Mouse (Mus musculus): ENCODE data around the gene Slfn4. TPM values are rescaled to one million over a fixed set of nuclear protein-coding genes. Genes with fewer than 3 reads are reported as not detected.
"Not testable (repeated sequence)": the region's sequence is repeated elsewhere in the genome, so short reads cannot be mapped to it uniquely, and the experiment has no call there.

Gene Slfn4
- polyA plus RNA-seq, 1 experiment from 2014 or later: 0.19 TPM

GRCm38 (mm10) chr11:83221328-83221877 is 46.4 kb downstream of the Slfn4 start:
- 76% methylated on average over 1 of the region's 1 CpGs for WGBS
- Histone ChIP-seq H3K4me2 (replicated peaks; ENCODE audit: low read depth, low read length) (no peak overlapping the region), H3K36me3 (ENCODE audit: control insufficient read depth, insufficient read depth, low read length) (no peaks in the 10 kb centered on the region), H3K27ac (ENCODE audit: low read length) (no peak overlapping the region), H3K27me3 (ENCODE audit: control insufficient read depth, insufficient read depth, low read length) (no peaks in the 10 kb centered on the region), H3K9me3 (ENCODE audit: control insufficient read depth, low read depth, low read length) (no peaks in the 10 kb centered on the region), H3K4me1 (ENCODE audit: control insufficient read depth, insufficient read depth, low read length) (no peaks in the 10 kb centered on the region), H3K4me3 (ENCODE audit: low read depth, low read length) (no peak overlapping the region), H3K9ac (replicated peaks; ENCODE audit: low read depth, low read length) (no peak overlapping the region)
- no peak for ATAC-seq (ENCODE audit: insufficient number of reproducible peaks, insufficient read depth, low FRiP score, low read depth)

- H3K4me2 ChIP-seq (replicated peaks; ENCODE audit: low read depth, low read length): no peak overlapping the region
- H3K36me3 ChIP-seq (ENCODE audit: control insufficient read depth, insufficient read depth, low read length): no peaks in the 10 kb centered on the region
- H3K27ac ChIP-seq (ENCODE audit: low read length): no peak overlapping the region
- H3K9me3 ChIP-seq (ENCODE audit: control insufficient read depth, low read depth, low read length): no peaks in the 10 kb centered on the region
- WGBS: 78% methylated on average over 7 of the region's 7 CpGs
- no peak for ATAC-seq (ENCODE audit: insufficient number of reproducible peaks, insufficient read depth, low FRiP score, low read depth)
- H3K9ac ChIP-seq (replicated peaks; ENCODE audit: low read depth, low read length): no peak overlapping the region
- no peaks in the 10 kb centered on the region for H3K27me3 ChIP-seq (ENCODE audit: control insufficient read depth, insufficient read depth, low read length)
- no peaks in the 10 kb centered on the region for H3K4me1 ChIP-seq (ENCODE audit: control insufficient read depth, insufficient read depth, low read length)
- no peak overlapping the region for H3K4me3 ChIP-seq (ENCODE audit: low read depth, low read length)
Observed at GRCm38 (mm10) chr11:83223367-83223766, 48.4 kb downstream of the Slfn4 start.

DNA sequence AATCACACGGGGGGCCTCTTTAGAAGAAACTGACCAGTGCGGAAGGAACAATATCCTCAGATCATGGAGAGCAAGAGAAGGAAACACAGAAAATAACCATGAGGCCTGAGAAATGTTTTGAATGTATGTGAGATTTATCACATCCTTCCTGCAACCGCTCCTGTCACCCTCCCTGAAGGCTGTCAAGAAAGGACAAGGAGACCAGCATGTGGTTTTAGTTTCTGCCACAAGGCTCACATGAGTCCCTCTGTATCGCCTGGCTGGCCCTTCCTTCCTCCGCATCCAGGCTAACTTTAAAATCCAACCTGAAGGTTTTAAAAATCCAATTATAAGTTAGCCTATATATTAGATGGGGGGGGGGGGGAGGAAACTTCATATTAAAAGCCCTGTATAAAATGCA is 48.8 kb downstream of the Slfn4 start:
- not testable (repeated sequence) for H3K27ac ChIP-seq (ENCODE audit: low read length); H3K9ac ChIP-seq (replicated peaks; ENCODE audit: low read depth, low read length)

GRCm38 (mm10) chr11:83224217-83224616 is 49.2 kb downstream of the Slfn4 start:
- ATAC-seq (ENCODE audit: insufficient number of reproducible peaks, insufficient read depth, low FRiP score, low read depth): no peak
- no peak overlapping the region for H3K27ac ChIP-seq (ENCODE audit: low read length)
- no peaks in the 10 kb centered on the region for H3K36me3 ChIP-seq (ENCODE audit: control insufficient read depth, insufficient read depth, low read length)
- no peaks in the 10 kb centered on the region for H3K27me3 ChIP-seq (ENCODE audit: control insufficient read depth, insufficient read depth, low read length)
- no peak overlapping the region for H3K9ac ChIP-seq (replicated peaks; ENCODE audit: low read depth, low read length)
- no peak overlapping the region for H3K4me2 ChIP-seq (replicated peaks; ENCODE audit: low read depth, low read length)
- H3K4me1 ChIP-seq (ENCODE audit: control insufficient read depth, insufficient read depth, low read length): no peaks in the 10 kb centered on the region
- H3K4me3 ChIP-seq (ENCODE audit: low read depth, low read length): no peak overlapping the region
- no peaks in the 10 kb centered on the region for H3K9me3 ChIP-seq (ENCODE audit: control insufficient read depth, low read depth, low read length)
- WGBS: 89% methylated on average over 9 of the region's 9 CpGs

More for the DNA sequence above, 48.8 kb downstream of the Slfn4 start:
- H3K4me2 ChIP-seq (replicated peaks; ENCODE audit: low read depth, low read length); H3K27me3 ChIP-seq (ENCODE audit: control insufficient read depth, insufficient read depth, low read length); H3K4me1 ChIP-seq (ENCODE audit: control insufficient read depth, insufficient read depth, low read length); H3K36me3 ChIP-seq (ENCODE audit: control insufficient read depth, insufficient read depth, low read length); ATAC-seq (ENCODE audit: insufficient number of reproducible peaks, insufficient read depth, low FRiP score, low read depth); H3K4me3 ChIP-seq (ENCODE audit: low read depth, low read length); H3K9me3 ChIP-seq (ENCODE audit: control insufficient read depth, low read depth, low read length): not testable (repeated sequence)
- WGBS: 73% methylated on average over 5 of the region's 5 CpGs

DNA sequence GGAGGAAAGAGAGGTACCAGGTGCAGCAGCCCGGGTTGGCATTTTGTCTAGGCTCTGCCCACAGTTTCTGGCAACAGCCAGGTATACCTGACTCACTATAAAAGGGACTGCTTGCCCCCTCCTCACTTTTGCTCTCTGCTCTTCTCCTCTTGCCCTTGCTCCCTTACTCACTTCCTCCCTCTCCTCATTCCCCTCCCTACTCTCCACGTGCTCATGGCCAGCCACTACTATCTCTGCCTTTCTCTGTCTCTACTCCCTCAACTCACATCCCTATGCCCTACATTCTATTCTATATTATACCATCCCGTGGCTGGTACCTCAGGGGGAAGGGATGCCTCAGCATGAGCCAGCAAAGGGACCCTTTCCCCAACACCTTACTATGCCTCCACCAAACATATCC is 49.8 kb downstream of the Slfn4 start:
- ATAC-seq (ENCODE audit: insufficient number of reproducible peaks, insufficient read depth, low FRiP score, low read depth): no peak
- Histone ChIP-seq H3K9me3 (ENCODE audit: control insufficient read depth, low read depth, low read length) (no peaks in the 10 kb centered on the region), H3K4me3 (ENCODE audit: low read depth, low read length) (no peak overlapping the region), H3K27ac (ENCODE audit: low read length) (no peak overlapping the region), H3K4me2 (replicated peaks; ENCODE audit: low read depth, low read length) (no peak overlapping the region), H3K27me3 (ENCODE audit: control insufficient read depth, insufficient read depth, low read length) (no peaks in the 10 kb centered on the region), H3K4me1 (ENCODE audit: control insufficient read depth, insufficient read depth, low read length) (no peaks in the 10 kb centered on the region), H3K36me3 (ENCODE audit: control insufficient read depth, insufficient read depth, low read length) (no peaks in the 10 kb centered on the region), H3K9ac (replicated peaks; ENCODE audit: low read depth, low read length) (no peak overlapping the region)
- WGBS: 73% methylated on average over 3 of the region's 3 CpGs

GRCm38 (mm10) chr11:83225371-83225960 is 50.5 kb downstream of the Slfn4 start:
- no peaks in the 10 kb centered on the region for H3K4me1 ChIP-seq (ENCODE audit: control insufficient read depth, insufficient read depth, low read length)
- WGBS: 89% methylated on average over 9 of the region's 9 CpGs
- no peaks in the 10 kb centered on the region for H3K36me3 ChIP-seq (ENCODE audit: control insufficient read depth, insufficient read depth, low read length)
- H3K9ac ChIP-seq (replicated peaks; ENCODE audit: low read depth, low read length): no peak overlapping the region
- H3K4me3 ChIP-seq (ENCODE audit: low read depth, low read length): no peak overlapping the region
- no peaks in the 10 kb centered on the region for H3K27me3 ChIP-seq (ENCODE audit: control insufficient read depth, insufficient read depth, low read length)
- H3K9me3 ChIP-seq (ENCODE audit: control insufficient read depth, low read depth, low read length): no peaks in the 10 kb centered on the region
- H3K27ac ChIP-seq (ENCODE audit: low read length): no peak overlapping the region
- H3K4me2 ChIP-seq (replicated peaks; ENCODE audit: low read depth, low read length): no peak overlapping the region
- ATAC-seq (ENCODE audit: insufficient number of reproducible peaks, insufficient read depth, low FRiP score, low read depth): no peak

DNA sequence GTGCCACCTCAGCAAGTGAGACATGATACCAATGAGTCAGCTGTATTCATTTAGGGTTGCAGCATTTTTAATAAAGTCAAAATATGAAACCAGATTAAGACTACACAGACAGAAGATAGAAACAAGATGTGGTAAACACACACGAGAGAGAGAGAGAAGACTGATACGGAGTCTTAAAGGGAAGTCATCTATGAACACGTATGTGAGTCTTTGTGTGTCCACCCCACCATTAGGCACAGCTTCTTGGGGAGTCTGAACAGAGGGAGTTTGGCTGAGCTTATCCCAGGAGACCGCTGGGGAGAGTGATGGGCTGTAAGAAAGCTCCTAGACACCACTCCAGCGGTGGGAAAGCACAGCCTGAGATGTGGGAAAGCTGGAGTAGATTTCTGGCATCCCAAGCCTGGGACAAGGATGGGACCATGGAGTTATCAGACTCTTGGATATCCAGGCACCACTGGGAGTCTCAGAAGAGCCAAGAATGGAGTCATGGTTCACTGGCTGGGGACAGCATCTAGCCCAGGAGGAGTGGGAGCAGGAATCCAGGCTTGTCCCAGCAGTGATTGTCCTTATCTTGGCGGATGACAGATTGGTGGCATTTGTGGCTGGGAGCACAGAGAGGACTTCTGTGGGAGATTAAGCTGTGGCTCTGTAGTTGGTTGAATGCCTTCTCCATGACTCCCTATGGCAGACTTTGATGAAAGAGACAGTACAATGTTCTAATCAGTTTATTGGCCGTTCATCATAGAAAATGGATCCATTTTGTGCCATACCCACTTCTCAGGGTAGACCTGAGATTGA is 53.1 kb downstream of the Slfn4 start:
- 79% methylated on average over 7 of the region's 7 CpGs for WGBS
- Histone ChIP-seq H3K36me3 (ENCODE audit: control insufficient read depth, insufficient read depth, low read length) (no peaks in the 10 kb centered on the region), H3K4me2 (replicated peaks; ENCODE audit: low read depth, low read length) (no peak overlapping the region), H3K9me3 (ENCODE audit: control insufficient read depth, low read depth, low read length) (no peaks in the 10 kb centered on the region), H3K27me3 (ENCODE audit: control insufficient read depth, insufficient read depth, low read length) (no peaks in the 10 kb centered on the region), H3K4me1 (ENCODE audit: control insufficient read depth, insufficient read depth, low read length) (no peaks in the 10 kb centered on the region), H3K4me3 (ENCODE audit: low read depth, low read length) (no peak overlapping the region), H3K27ac (ENCODE audit: low read length) (no peak overlapping the region), H3K9ac (replicated peaks; ENCODE audit: low read depth, low read length) (no peak overlapping the region)
- ATAC-seq (ENCODE audit: insufficient number of reproducible peaks, insufficient read depth, low FRiP score, low read depth): no peak

DNA sequence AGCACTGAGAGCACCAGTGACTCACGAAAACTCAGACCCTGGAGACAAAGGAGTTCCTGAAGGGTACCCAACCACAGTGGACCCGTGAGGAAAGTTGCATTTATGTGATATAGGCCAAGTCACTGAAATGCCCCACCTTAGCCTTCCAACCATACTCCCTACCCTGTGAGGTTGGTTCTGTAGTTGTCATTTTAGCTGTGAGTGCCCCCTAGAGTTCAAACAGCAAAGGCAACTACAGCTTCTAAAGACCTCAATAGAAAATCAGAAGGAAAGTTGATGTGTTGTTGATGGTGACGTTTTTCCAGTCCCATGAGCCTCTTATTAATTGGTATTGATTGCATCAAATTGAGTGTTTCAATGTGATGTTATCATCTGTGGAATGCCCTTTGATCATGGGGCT is 56.0 kb downstream of the Slfn4 start:
- Histone ChIP-seq H3K4me2 (replicated peaks; ENCODE audit: low read depth, low read length) (no peak overlapping the region), H3K36me3 (ENCODE audit: control insufficient read depth, insufficient read depth, low read length) (no peaks in the 10 kb centered on the region), H3K4me1 (ENCODE audit: control insufficient read depth, insufficient read depth, low read length) (no peaks in the 10 kb centered on the region), H3K9me3 (ENCODE audit: control insufficient read depth, low read depth, low read length) (no peaks in the 10 kb centered on the region), H3K4me3 (ENCODE audit: low read depth, low read length) (no peak overlapping the region), H3K27me3 (ENCODE audit: control insufficient read depth, insufficient read depth, low read length) (no peaks in the 10 kb centered on the region), H3K27ac (ENCODE audit: low read length) (no peak overlapping the region), H3K9ac (replicated peaks; ENCODE audit: low read depth, low read length) (no peak overlapping the region)
- ATAC-seq (ENCODE audit: insufficient number of reproducible peaks, insufficient read depth, low FRiP score, low read depth): no peak
- WGBS: 68% methylated on average over 3 of the region's 3 CpGs

Measured in stomach, embryonic 14.5 days (tissue).